Mouse (Mus musculus): ENCODE results near the gene Aaas.

Gene Aaas

GRCm38 (mm10) chr15:102310074-102310845 lies 40.3 kb downstream of the Aaas start:
- DNase-seq (ENCODE audit: low read depth in 2 of 2, low spot score in 2 of 2): no peak

DNA sequence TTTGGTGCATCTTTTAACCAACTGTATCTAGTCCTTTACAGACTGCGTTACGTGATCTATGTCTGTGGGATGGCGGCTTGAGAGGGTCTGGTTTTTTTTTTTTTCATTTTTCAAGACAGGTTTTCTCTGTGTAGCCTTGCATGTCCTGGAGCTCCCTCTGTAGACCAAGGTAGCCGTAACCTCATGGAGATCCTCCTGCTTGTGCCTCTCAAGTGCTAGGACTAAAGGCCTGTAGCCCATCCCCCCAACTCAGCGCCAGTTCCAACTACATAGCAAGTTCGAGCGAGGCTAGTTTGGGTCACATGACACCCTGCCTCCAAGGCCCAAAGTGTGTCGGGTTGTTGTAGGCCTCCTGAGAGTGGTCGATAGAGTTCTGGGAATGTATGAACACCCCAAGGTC lies 41.9 kb downstream of the Aaas start:
- DNase-seq (ENCODE audit: low read depth in 2 of 2, low spot score in 2 of 2): no peak

- no peak for DNase-seq (ENCODE audit: low read depth in 2 of 2, low spot score in 2 of 2)
Measured at GRCm38 (mm10) chr15:102302542-102302941, 48.0 kb downstream of the Aaas start.

- DNase-seq (ENCODE audit: low read depth in 2 of 2, low spot score in 2 of 2): no peak
Measured at GRCm38 (mm10) chr15:102296368-102297006, 54.1 kb downstream of the Aaas start.

GRCm38 (mm10) chr15:102295633-102296367 lies 54.8 kb downstream of the Aaas start, which contains the start of gene Espl1:
Gene Espl1, plus strand, starts transcription at chr15:102296266.
- DNase-seq (ENCODE audit: low read depth in 2 of 2, low spot score in 2 of 2): peak; percentile 89 to 94

All from CD8-positive naive resting alpha-beta T cell, adult 2 months (primary cell).